Mouse (Mus musculus): ENCODE data around the gene Pkn1. TPM values are rescaled to one million over a fixed set of nuclear protein-coding genes. Genes with fewer than 3 reads are reported as not detected.

Gene Pkn1
- polyA plus RNA-seq, 1 experiment from 2014 or later, result 34.6 TPM

DNA sequence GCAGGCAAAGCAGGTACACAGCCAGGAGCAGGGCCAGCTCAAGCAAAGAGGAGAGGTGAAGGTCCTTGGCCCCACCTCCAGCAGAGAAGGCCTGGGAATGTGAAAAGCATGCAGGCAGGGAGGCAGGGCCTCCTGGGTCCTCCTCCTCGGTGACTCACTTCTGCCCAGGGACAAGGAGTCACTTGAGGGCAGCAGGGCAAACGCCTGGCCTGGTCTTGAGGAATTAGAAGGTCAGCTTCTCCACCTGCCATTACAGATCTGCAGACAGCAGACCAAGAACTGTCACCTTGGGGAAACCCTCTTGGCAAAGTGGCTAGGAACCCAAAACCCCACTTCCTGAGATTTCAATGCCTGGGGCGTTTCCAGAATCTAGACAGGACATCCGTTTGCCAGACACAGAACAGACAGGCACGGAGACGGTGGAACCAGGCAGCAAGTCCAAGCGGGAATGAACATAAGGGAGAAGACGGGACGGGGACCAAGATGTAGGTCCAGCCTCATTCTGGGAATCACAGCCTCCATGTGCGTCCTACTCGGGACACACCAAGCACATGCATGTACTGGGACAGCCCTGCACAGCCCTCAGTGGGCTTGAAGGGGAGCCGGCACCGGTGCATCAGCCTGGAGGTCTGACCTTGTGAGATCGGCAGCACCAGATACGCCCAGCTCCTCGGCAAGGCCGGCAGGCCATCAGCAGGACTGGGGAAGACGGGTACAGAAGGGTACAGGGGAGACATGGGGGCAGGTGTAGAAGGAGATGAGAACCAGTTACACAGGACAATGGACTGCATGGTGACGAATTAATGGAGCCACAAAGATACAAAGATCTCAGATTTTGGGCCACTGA lies 1.4 kb downstream of the Pkn1 start:
- H3K4me1 ChIP-seq, result peaks cover 23% of the 10 kb centered on the region
- no peaks in the 10 kb centered on the region for H3K9me3 ChIP-seq (replicated peaks)
- peak overlapping the region; percentile 85 for H3K4me3 ChIP-seq
- H3K9ac ChIP-seq, result peak overlapping the region; percentile 90
- 59% methylated on average over 19 of the region's 19 CpGs for WGBS
- H3K27ac ChIP-seq, result 0 out of 2 replicates have a peak overlapping the region, but pooled peaks have one; percentile 18
- no peak for ATAC-seq (ENCODE audit: low FRiP score)
- peak overlapping the region; percentile 92 for H3K4me2 ChIP-seq (replicated peaks)
- no peaks in the 10 kb centered on the region for H3K27me3 ChIP-seq
- no peaks in the 10 kb centered on the region; the same call in 1 of the 2 replicates for H3K36me3 ChIP-seq

DNA sequence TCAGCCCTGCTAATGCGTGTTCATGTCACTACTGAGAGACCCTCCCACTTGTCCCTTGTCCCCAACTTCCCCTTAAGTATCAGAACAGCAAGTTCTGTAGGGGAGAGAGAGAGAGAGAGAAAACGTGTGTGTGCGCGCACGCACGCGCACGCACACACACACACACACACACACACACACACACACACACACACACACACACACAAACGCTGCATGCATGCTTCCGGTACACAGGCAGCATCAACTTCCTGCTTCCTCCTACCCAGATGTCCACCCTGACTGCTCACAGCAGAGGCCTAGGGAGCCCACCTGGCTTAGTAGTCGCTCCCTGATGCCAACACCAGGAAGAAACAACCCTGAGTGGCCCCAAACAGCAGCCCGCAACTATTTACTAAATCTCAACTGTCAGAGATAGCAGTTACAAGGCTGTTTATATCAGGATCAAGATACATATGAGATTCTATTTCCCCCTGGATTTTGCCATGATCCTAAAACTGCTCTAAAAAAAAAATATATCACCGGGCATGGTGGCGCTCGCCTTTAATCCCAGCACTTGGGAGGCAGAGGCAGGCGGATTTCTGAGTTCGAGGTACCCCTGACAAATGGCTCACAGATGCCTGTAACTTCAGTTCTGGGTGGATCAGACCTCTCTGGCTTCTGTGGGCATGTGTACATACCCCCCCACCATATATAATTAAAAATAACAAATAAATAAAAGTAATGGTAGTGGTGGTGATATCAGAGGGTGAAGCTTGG lies 3.5 kb downstream of the Pkn1 start:
- ATAC-seq (ENCODE audit: low FRiP score), result no peak
- WGBS, result 90% methylated on average over 17 of the region's 17 CpGs
- no peaks in the 10 kb centered on the region for H3K9me3 ChIP-seq (replicated peaks)

DNA sequence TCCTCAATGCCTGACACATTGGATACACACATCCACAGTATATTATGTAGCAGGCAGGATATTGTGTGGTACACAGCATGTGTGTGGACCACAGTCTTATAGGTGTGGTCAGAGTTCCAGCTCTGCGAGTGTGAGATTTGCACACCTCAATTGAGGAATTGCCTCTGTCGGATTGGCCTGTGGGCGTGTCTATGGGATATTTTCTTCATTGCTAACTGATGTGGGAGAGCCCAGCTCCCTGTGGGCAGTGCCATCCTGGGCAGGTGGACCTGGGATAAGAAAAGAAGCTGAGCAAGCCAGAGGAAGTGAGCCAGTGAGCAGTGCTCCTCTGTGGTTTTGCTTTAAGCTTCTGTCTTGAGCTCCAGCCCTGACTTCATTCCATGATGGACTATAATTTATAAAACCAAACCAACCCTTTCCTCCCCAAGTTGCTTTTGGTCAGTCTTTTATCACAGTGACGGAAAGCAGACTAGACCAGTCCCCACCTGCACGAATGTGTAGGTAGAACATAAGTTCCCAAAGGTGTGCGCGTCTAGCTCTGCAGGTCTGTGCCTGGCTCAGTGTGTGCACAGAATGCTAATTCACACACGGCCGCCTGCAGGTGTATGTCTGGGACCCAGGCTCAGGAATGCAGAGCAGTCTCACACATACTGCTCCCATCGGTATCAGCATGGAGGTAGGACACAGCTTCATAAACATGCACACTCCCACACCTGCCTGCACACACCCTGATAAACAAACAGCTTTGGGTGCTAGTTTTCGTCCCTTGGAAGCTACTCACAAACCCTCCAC lies 4.4 kb downstream of the Pkn1 start:
- no peak overlapping the region for H3K9ac ChIP-seq
- H3K27me3 ChIP-seq, result no peaks in the 10 kb centered on the region
- no peaks in the 10 kb centered on the region for H3K9me3 ChIP-seq (replicated peaks)
- WGBS, result 91% methylated on average over 11 of the region's 11 CpGs
- peaks cover 19% of the 10 kb centered on the region for H3K4me1 ChIP-seq
- ATAC-seq (ENCODE audit: low FRiP score), result no peak
- H3K4me2 ChIP-seq (replicated peaks), result no peak overlapping the region
- no peak overlapping the region for H3K27ac ChIP-seq
- no peak overlapping the region for H3K4me3 ChIP-seq
- peaks cover 28% of the 10 kb centered on the region for H3K36me3 ChIP-seq

More for the DNA sequence above, 3.5 kb downstream of the Pkn1 start:
- Histone ChIP-seq H3K4me2 (replicated peaks) (no peak overlapping the region), H3K4me1 (peaks cover 23% of the 10 kb centered on the region), H3K4me3 (no peak overlapping the region), H3K27me3 (no peaks in the 10 kb centered on the region), H3K36me3 (peaks cover 20% of the 10 kb centered on the region), H3K27ac (no peak overlapping the region; the same call in 1 of the 2 replicates), H3K9ac (peak overlapping the region; percentile 18; the same call in 1 of the 2 replicates)

DNA sequence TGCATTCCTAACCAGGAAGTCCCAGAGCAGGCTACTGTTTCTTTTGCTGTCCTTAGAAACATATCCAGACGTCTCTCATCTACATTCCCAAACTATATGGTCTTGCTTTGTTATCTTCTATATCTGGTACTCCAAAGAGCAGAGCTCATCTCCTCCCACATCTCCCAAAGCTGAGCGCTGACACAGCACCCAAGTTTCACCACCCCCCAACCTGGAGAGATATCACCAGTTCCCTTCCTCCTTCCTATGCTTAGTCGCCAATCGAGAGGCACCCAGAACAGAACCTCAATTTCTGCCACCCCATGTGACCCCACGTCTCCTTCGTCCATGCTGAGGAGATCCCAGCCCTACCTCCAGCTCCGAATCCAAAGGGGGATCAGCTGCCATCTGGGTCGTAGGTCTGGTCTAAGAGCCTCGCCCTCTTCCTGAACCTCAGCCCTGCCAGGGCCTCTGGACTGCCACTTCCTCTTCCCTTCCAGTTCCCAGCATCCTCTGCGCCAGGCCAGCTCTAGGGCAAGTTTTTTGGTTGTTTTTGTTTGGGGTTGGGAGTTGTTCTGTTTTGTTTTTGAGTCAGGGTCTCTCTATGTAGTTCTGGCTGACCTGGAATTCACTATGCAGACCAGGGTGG lies 5.3 kb downstream of the Pkn1 start:
- Histone ChIP-seq H3K36me3 (peaks cover 29% of the 10 kb centered on the region), H3K27me3 (no peaks in the 10 kb centered on the region), H3K4me3 (no peak overlapping the region), H3K27ac (no peak overlapping the region), H3K9ac (no peak overlapping the region), H3K4me2 (replicated peaks) (no peak overlapping the region), H3K9me3 (replicated peaks) (no peaks in the 10 kb centered on the region), H3K4me1 (peaks cover 15% of the 10 kb centered on the region)
- ATAC-seq (ENCODE audit: low FRiP score), result no peak
- 87% methylated on average over 10 of the region's 10 CpGs for WGBS

DNA sequence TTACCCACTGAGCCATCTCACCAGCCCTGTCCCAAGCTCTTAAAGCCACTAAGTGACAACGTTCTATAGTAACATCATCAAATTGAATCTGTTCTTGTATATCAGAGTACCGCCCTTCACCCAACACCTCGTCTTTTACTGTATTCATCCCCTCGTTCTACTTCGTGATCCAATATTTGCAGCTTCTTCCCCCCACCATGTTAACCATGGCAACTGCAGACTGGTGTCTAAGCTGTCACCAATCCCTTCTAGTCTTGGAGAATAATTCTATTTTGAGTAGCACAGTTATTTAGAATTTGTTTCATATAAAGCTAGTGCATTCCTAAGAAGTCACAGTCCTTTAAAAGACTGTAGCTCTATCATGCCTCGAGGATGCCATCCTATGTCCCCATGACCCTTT lies 9.7 kb downstream of the Pkn1 start:
- Histone ChIP-seq H3K9me3 (replicated peaks) (no peaks in the 10 kb centered on the region), H3K9ac (no peak overlapping the region), H3K27ac (no peak overlapping the region), H3K36me3 (peaks cover 47% of the 10 kb centered on the region), H3K4me2 (replicated peaks) (no peak overlapping the region), H3K4me3 (no peak overlapping the region), H3K27me3 (no peaks in the 10 kb centered on the region), H3K4me1 (no peaks in the 10 kb centered on the region)
- 91% methylated on average over 6 of the region's 6 CpGs for WGBS
- no peak for ATAC-seq (ENCODE audit: low FRiP score)

DNA sequence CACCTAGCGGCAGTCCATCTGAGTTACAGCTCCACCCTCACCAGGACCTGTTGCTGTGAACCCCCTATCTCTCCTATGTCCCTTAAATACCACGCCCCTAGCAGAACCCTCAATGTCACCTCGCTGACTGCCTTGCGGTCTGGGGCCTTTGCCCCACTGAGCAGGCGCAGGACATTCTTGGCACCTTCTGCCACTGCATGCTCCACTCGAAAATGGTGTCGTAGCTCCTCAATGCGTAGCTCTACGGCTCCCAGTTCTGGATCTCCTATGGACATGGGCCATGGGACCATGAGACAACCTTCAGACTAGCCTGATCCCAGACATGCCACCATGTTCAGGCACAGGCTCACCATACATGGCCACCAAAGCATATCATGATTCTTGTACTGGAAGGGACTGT lies 14.5 kb downstream of the Pkn1 start:
- WGBS, result 94% methylated on average over 9 of the region's 9 CpGs
- peaks cover 64% of the 10 kb centered on the region for H3K36me3 ChIP-seq
- no peaks in the 10 kb centered on the region for H3K27me3 ChIP-seq

DNA sequence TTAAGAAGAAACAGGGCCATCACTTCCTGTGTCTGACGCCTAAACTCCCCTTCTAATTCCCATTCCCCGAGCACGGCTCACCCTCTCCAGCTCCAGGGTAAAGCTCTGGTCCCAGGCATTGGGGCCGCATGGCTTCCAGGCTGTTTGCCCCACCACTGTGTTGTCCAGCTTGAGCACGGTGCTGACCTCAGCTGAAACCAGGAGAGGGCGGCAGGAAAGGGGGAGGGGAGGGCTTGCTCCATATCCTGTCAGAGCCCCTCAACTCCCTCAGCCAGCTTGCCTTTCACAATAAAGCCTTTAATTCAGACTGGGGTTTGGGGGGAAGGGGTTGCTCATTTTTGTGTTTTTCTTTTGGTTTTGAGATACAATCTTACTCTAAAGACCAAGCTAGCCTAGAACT lies 17.9 kb downstream of the Pkn1 start:
- 28% methylated on average over 6 of the region's 6 CpGs for WGBS

More for the DNA sequence above, 14.5 kb downstream of the Pkn1 start:
- Histone ChIP-seq H3K4me3 (no peak overlapping the region), H3K9ac (no peak overlapping the region), H3K4me2 (replicated peaks) (no peak overlapping the region), H3K9me3 (replicated peaks) (no peaks in the 10 kb centered on the region), H3K27ac (no peak overlapping the region), H3K4me1 (peaks cover 6% of the 10 kb centered on the region; the same call in 1 of the 2 replicates)
- no peak for ATAC-seq (ENCODE audit: low FRiP score)

DNA sequence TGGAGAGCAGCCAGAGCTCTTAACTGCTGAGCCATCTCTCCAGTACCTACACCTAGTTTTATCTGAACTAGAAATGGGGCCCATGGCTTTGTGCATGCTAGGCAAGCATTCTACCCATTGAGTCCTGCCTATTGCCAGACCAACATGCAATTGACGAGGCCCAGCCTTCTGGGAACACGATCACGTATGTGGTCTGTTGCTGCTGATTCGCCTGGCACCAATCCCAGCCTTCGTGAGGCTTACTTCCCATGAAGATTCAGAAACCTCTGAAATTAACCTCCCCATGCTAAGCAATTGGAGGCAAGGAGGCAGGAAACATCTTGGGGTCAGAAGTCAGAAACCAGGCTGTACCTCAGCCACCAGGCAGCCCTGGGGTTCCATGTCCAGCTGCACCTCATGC lies 18.4 kb downstream of the Pkn1 start:
- Histone ChIP-seq H3K4me3 (no peak overlapping the region), H3K27ac (peak overlapping the region; percentile 62; the same call in 1 of the 2 replicates), H3K36me3 (peaks cover 83% of the 10 kb centered on the region), H3K27me3 (no peaks in the 10 kb centered on the region), H3K9me3 (replicated peaks) (no peaks in the 10 kb centered on the region), H3K4me2 (replicated peaks) (no peak overlapping the region), H3K4me1 (peaks cover 6% of the 10 kb centered on the region; the same call in 1 of the 2 replicates), H3K9ac (no peak overlapping the region)
- 65% methylated on average over 5 of the region's 5 CpGs for WGBS
- no peak for ATAC-seq (ENCODE audit: low FRiP score)

More for the DNA sequence above, 17.9 kb downstream of the Pkn1 start:
- H3K27ac ChIP-seq, result peak overlapping the region; percentile 62
- H3K27me3 ChIP-seq, result no peaks in the 10 kb centered on the region
- H3K9me3 ChIP-seq (replicated peaks), result no peaks in the 10 kb centered on the region
- H3K4me3 ChIP-seq, result no peak overlapping the region
- no peak overlapping the region for H3K4me2 ChIP-seq (replicated peaks)
- ATAC-seq (ENCODE audit: low FRiP score), result no peak
- H3K9ac ChIP-seq, result no peak overlapping the region
- peaks cover 6% of the 10 kb centered on the region; the same call in 1 of the 2 replicates for H3K4me1 ChIP-seq
- H3K36me3 ChIP-seq, result peaks cover 83% of the 10 kb centered on the region

DNA sequence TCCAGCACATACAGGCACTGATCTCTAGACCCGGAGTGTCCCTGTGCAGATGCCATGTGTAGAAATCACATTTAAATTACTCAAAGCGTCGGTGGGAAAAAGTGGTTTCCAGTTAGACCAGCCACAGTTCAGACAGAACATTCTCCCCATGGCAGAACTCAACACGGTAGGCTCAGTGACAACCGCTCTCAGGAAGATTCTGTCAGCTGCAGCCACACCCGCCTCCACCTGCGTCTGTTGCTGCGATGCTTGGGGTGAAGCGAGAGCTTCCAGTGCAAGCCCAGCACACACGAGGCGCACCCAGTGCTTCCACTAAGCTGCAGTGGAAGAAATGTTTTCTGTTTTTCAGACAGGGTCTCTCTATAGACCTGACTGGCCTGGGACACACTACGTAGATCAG lies 19.1 kb downstream of the Pkn1 start:
- H3K4me2 ChIP-seq (replicated peaks), result no peak overlapping the region
- H3K9me3 ChIP-seq (replicated peaks), result no peaks in the 10 kb centered on the region
- H3K27ac ChIP-seq, result no peak overlapping the region
- H3K36me3 ChIP-seq, result peaks cover 83% of the 10 kb centered on the region
- H3K4me3 ChIP-seq, result no peak overlapping the region
- WGBS, result 93% methylated on average over 12 of the region's 12 CpGs
- H3K27me3 ChIP-seq, result no peaks in the 10 kb centered on the region
- no peak for ATAC-seq (ENCODE audit: low FRiP score)
- H3K9ac ChIP-seq, result no peak overlapping the region
- H3K4me1 ChIP-seq, result peaks cover 6% of the 10 kb centered on the region; the same call in 1 of the 2 replicates

DNA sequence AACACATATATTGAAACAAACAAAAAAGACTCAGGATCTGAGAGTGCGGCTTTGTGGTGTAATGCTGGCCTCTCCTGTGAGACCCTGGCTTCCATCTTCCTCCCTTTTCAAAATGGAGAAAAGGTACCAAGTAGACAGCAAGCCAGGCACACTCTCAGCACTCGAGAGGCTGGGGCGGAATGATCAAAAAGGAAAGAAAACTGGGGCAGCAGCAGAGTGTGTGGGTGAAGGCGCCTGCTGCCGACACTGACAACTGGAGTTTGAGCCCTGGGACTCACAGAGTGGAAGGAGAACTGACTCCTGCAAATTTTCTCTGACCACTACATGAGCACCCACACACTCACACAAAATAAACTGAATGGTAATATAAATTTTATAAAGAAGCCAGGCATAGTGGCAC lies 24.5 kb downstream of the Pkn1 start:
- no peaks in the 10 kb centered on the region for H3K9me3 ChIP-seq (replicated peaks)
- H3K9ac ChIP-seq, result no peak overlapping the region
- no peaks in the 10 kb centered on the region; the same call in 1 of the 2 replicates for H3K27me3 ChIP-seq
- no peak overlapping the region for H3K4me3 ChIP-seq
- no peak for ATAC-seq (ENCODE audit: low FRiP score)
- H3K4me1 ChIP-seq, result no peaks in the 10 kb centered on the region
- 85% methylated on average over 5 of the region's 5 CpGs for WGBS
- H3K36me3 ChIP-seq, result peaks cover 72% of the 10 kb centered on the region
- H3K27ac ChIP-seq, result no peak overlapping the region
- no peak overlapping the region for H3K4me2 ChIP-seq (replicated peaks)

DNA sequence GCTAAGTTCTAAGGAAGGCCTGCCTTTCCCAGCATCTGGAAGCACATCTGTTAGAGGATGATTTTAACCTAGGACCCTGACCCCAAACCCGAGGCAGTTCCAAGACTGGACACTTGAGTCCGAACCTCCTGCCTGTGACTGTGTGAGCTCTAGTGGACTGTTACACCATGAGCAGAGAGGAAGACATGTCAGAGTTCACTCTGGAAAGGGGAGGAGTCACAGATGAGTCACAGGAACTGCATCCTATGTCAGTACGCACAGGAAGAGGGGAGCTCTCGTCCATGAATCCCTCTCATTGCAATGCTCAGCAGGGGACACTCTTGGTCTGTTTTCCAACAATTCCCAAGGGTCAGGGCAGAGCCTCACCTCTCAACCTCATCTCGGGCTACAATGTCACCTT lies 26.0 kb downstream of the Pkn1 start:
- H3K4me1 ChIP-seq, result peaks cover 7% of the 10 kb centered on the region
- H3K27me3 ChIP-seq, result peaks cover 7% of the 10 kb centered on the region
- no peak overlapping the region for H3K27ac ChIP-seq
- H3K4me3 ChIP-seq, result no peak overlapping the region
- H3K9ac ChIP-seq, result no peak overlapping the region
- no peaks in the 10 kb centered on the region for H3K9me3 ChIP-seq (replicated peaks)
- ATAC-seq (ENCODE audit: low FRiP score), result no peak
- WGBS, result 48% methylated on average over 5 of the region's 5 CpGs
- H3K4me2 ChIP-seq (replicated peaks), result no peak overlapping the region
- peaks cover 61% of the 10 kb centered on the region for H3K36me3 ChIP-seq
